Mouse (Mus musculus) heart, adult 8-10 months (tissue): Measurements from ENCODE around the gene Obscn. TPM values are rescaled to one million over a fixed set of nuclear protein-coding genes. Genes with fewer than 3 reads are reported as not detected.

ENCODE experiments used
- DNase-seq: peaks from one replicate; pipeline ENCODE4 v3.0.0; 2022; ENCODE audit warnings: low spot score
- total RNA-seq, 4 experiments: library from RNA; stranded (reverse); gene quantifications; 2 replicates each; pipeline ENCODE4 v1.2.4; 2022

The Obscn gene
- total RNA-seq, 4 experiments from 2014 or later: 788 to 1,002 (median 896) TPM

- no peak for DNase-seq
Measured at GRCm38 (mm10) chr11:59141772-59142370, 5.7 kb upstream of the Obscn start.

- no peak for DNase-seq
Measured at GRCm38 (mm10) chr11:59138537-59139486, 2.6 kb upstream of the Obscn start.

- no peak for DNase-seq
Measured at GRCm38 (mm10) chr11:59136994-59137706, 948 bp upstream of the Obscn start.

- DNase-seq: no peak
Measured at GRCm38 (mm10) chr11:59135051-59135820, 966 bp downstream of the Obscn start.

GRCm38 (mm10) chr11:59134373-59134997 is 1.7 kb downstream of the Obscn start:
- DNase-seq: no peak

- DNase-seq: no peak
Measured at GRCm38 (mm10) chr11:59132065-59132464, 4.1 kb downstream of the Obscn start.

GRCm38 (mm10) chr11:59131348-59131919 is 4.8 kb downstream of the Obscn start:
- no peak for DNase-seq

GRCm38 (mm10) chr11:59130782-59131181 is 5.4 kb downstream of the Obscn start:
- DNase-seq: no peak

GRCm38 (mm10) chr11:59105945-59106344 is 30.3 kb downstream of the Obscn start:
- DNase-seq: no peak

GRCm38 (mm10) chr11:59102324-59102723 is 33.9 kb downstream of the Obscn start:
- DNase-seq: no peak

GRCm38 (mm10) chr11:59098339-59098738 is 37.9 kb downstream of the Obscn start:
- DNase-seq: no peak

GRCm38 (mm10) chr11:59097770-59098169 is 38.4 kb downstream of the Obscn start:
- DNase-seq: no peak

GRCm38 (mm10) chr11:59094213-59094612 is 42.0 kb downstream of the Obscn start:
- DNase-seq: no peak

- no peak for DNase-seq
Measured at GRCm38 (mm10) chr11:59087581-59087980, 48.6 kb downstream of the Obscn start.

GRCm38 (mm10) chr11:59085200-59085599 is 51.0 kb downstream of the Obscn start:
- DNase-seq: no peak

- no peak for DNase-seq
Measured at GRCm38 (mm10) chr11:59083125-59083524, 53.1 kb downstream of the Obscn start.

- peak; percentile 18 for DNase-seq
Measured at GRCm38 (mm10) chr11:59078311-59078710, 57.9 kb downstream of the Obscn start.

- no peak for DNase-seq
Measured at GRCm38 (mm10) chr11:59070321-59070720, 65.9 kb downstream of the Obscn start.

GRCm38 (mm10) chr11:59068922-59069321 is 67.3 kb downstream of the Obscn start:
- no peak for DNase-seq

- no peak for DNase-seq
Measured at GRCm38 (mm10) chr11:59068433-59068832, 67.8 kb downstream of the Obscn start.

GRCm38 (mm10) chr11:59067921-59068320 is 68.3 kb downstream of the Obscn start:
- DNase-seq: no peak
